Comparison of ENCODE assay signal across 16 mouse cellular contexts in genomic region chr1:31178264-31178663, GRCm38 (mm10). TPM values are rescaled to one million over a fixed set of nuclear protein-coding genes. Genes with fewer than 3 reads are reported as not detected.
DNase-seq lines count a peak whose midpoint lies in the region.
"Had no signal": no experiment of that assay in that cellular context is flagged by ENCODE, and none has a peak within 500 bp of the region (broad histone marks: within the 10 kb centered on the region; RNA-seq: fewer than 3 reads in every experiment).

No protein-coding gene starts in this region.

- intact Hi-C loops in left cerebral cortex, postnatal 4 days (cut with DNase I) = no loop called here
- intact Hi-C loops in left cerebral cortex, postnatal 14 days (cut with DNase I) = no loop called here

- peak; percentile 49 for DNase-seq in left cerebral cortex, postnatal 4 days
- no peak for DNase-seq in left cerebral cortex, postnatal 14 days (ENCODE audit: low spot score in 2 of 2)
- peak; percentile 15 to 21 for DNase-seq in cerebellum, adult 18-20 months
- peak; percentile 59 to 73 for DNase-seq in cerebellum, postnatal 25 days
- DNase-seq in mesoderm, embryonic 11.5 days (ENCODE audit: low read depth, low spot score) = peak; percentile 6
- DNase-seq in urinary bladder, postnatal 4 days (ENCODE audit: low spot score in 2 of 2) = no peak
- DNase-seq in adrenal gland, postnatal 25 days = no peak
- DNase-seq: embryo, embryonic 11 days; heart, adult 2 months; kidney, adult 18-20 months; liver; lung, postnatal 10 days; right cerebral cortex, postnatal 25 days had no signal

RNA-seq across cellular contexts. Expression of gene Lgsn, which starts 2.1 kb away (rescaled TPM):
- not detected for total RNA-seq in left cerebral cortex, postnatal 4 days (2021)
- not detected for total RNA-seq in left cerebral cortex, postnatal 14 days (2021)
- total RNA-seq in adrenal gland, postnatal 25 days (2021) = not detected in 2 replicates
- total RNA-seq: heart, adult 2 months; heart, postnatal 25 days; left cerebral cortex, adult 2 months; neutrophil, adult 5-6 weeks had no signal

RNA-seq across cellular contexts. Expression of gene 4931428L18Rik, which starts 44.2 kb away (rescaled TPM):
- total RNA-seq in left cerebral cortex, postnatal 4 days (2021) = not detected
- not detected for total RNA-seq in left cerebral cortex, postnatal 14 days (2021)
- not detected in 2 replicates for total RNA-seq in adrenal gland, postnatal 25 days (2021)
- total RNA-seq: heart, adult 2 months; heart, postnatal 25 days; left cerebral cortex, adult 2 months; neutrophil, adult 5-6 weeks had no signal

RNA-seq across cellular contexts. Expression of gene Pih1d3, which starts 44.4 kb away (rescaled TPM):
- not detected for total RNA-seq in left cerebral cortex, postnatal 4 days (2021)
- not detected for total RNA-seq in left cerebral cortex, postnatal 14 days (2021)
- not detected in 2 replicates for total RNA-seq in adrenal gland, postnatal 25 days (2021)
- total RNA-seq: heart, adult 2 months; heart, postnatal 25 days; left cerebral cortex, adult 2 months; neutrophil, adult 5-6 weeks had no signal

Comparison
In these comparisons a context has a peak if more than half of its experiments do, and no peak if none do; other contexts are left out.
1. DNase-seq: peak in left cerebral cortex, postnatal 4 days (single experiment), cerebellum, adult 18-20 months (2 of 2), cerebellum, postnatal 25 days (2 of 2) and mesoderm, embryonic 11.5 days (single experiment); none in left cerebral cortex, postnatal 14 days (0 of 2), urinary bladder, postnatal 4 days (0 of 2) and adrenal gland, postnatal 25 days (single experiment).